Comparison of ENCODE assay signal across 14 mouse cellular contexts in genomic region chr6:6160645-6161426, GRCm38 (mm10). TPM values are rescaled to one million over a fixed set of nuclear protein-coding genes. Genes with fewer than 3 reads are reported as not detected.
A peak's percentile ranks its signal among the peaks of the same experiment; 100 is the strongest.
DNase-seq lines count a peak whose midpoint lies in the region; ATAC-seq and TF ChIP-seq lines count a peak whose summit lies in the region.
"Had no signal": no experiment of that assay in that cellular context is flagged by ENCODE, and none has a peak within 500 bp of the region (broad histone marks: within the 10 kb centered on the region; RNA-seq: fewer than 3 reads in every experiment).

No protein-coding gene starts in this region.

- no peak overlapping the region for H3K9ac ChIP-seq in kidney, embryonic 16.5 days (replicated peaks; ENCODE audit: low read length)
- no peak overlapping the region for H3K9ac ChIP-seq in stomach, postnatal 0 days (ENCODE audit: low read length)
- H3K9ac ChIP-seq in liver, postnatal 0 days (replicated peaks) = no peak overlapping the region
- H3K9ac ChIP-seq: forebrain, embryonic 13.5 days; liver, embryonic 14.5 days had no signal

- peak; percentile 43; the same call in 1 of the 2 replicates for ATAC-seq in cerebellum, adult (ENCODE audit: insufficient number of reproducible peaks, low FRiP score, low TSS enrichment)
- ATAC-seq in kidney, embryonic 16.5 days (ENCODE audit: low FRiP score, low TSS enrichment) = no peak
- ATAC-seq in stomach, postnatal 0 days (ENCODE audit: low FRiP score, low TSS enrichment) = no peak
- no peak for ATAC-seq in liver, postnatal 0 days
- ATAC-seq: forebrain, embryonic 13.5 days had no signal

- peaks cover 10% of the 10 kb centered on the region; the same call in 1 of the 2 replicates for H3K4me1 ChIP-seq in kidney, embryonic 16.5 days (ENCODE audit: insufficient read depth, low read length)
- H3K4me1 ChIP-seq in stomach, postnatal 0 days (replicated peaks; ENCODE audit: control insufficient read depth, insufficient read depth) = no peaks in the 10 kb centered on the region
- 0 out of 2 replicates have a peak, but pooled peaks cover 2% of the 10 kb centered on the region for H3K4me1 ChIP-seq in liver, postnatal 0 days (ENCODE audit: insufficient read depth)

- H3K27me3 ChIP-seq in kidney, embryonic 16.5 days (ENCODE audit: insufficient read depth, low read length) = no peaks in the 10 kb centered on the region
- no peaks in the 10 kb centered on the region for H3K27me3 ChIP-seq in stomach, postnatal 0 days (ENCODE audit: control insufficient read depth, insufficient read depth, low read length)
- no peaks in the 10 kb centered on the region for H3K27me3 ChIP-seq in liver, postnatal 0 days (ENCODE audit: insufficient read depth, low read length)

- TF ChIP-seq CTCF in stomach, postnatal 0 days (IDR thresholded peaks at IDR 0.05; ENCODE audit: low read depth) = no peak
- TF ChIP-seq CTCF in liver, postnatal 0 days (IDR thresholded peaks at IDR 0.05; ENCODE audit: low read depth) = no peak

- no peak overlapping the region for H3K4me2 ChIP-seq in kidney, embryonic 16.5 days (replicated peaks; ENCODE audit: low read depth, low read length)
- no peak overlapping the region for H3K4me2 ChIP-seq in stomach, postnatal 0 days (replicated peaks; ENCODE audit: low read depth)
- no peak overlapping the region for H3K4me2 ChIP-seq in liver, postnatal 0 days (ENCODE audit: low read depth, low read length)
- H3K4me2 ChIP-seq: forebrain, embryonic 13.5 days had no signal

- H3K4me3 ChIP-seq in kidney, embryonic 16.5 days (ENCODE audit: low read length) = no peak overlapping the region
- H3K4me3 ChIP-seq in stomach, postnatal 0 days (ENCODE audit: low read depth, low read length) = no peak overlapping the region
- H3K4me3 ChIP-seq in liver, postnatal 0 days (ENCODE audit: low read depth, low read length) = no peak overlapping the region
- H3K4me3 ChIP-seq: forebrain, embryonic 13.5 days; left cerebral cortex, adult 2 months; myocyte had no signal

- DNase-seq in cerebellum, postnatal 36 days = no peak
- DNase-seq in kidney, adult 11 months = peak; percentile 20
- DNase-seq in adipocyte (ENCODE audit: low spot score) = peak; percentile 74
- DNase-seq in kidney, adult 8-10 months = peak; percentile 23 to 29
- no peak for DNase-seq in stomach, postnatal 0 days (ENCODE audit: low spot score)
- no peak for DNase-seq in liver, postnatal 0 days
- DNase-seq: B cell, adult 2 months; thymus, adult 2 months had no signal

- no peak for TF ChIP-seq EP300 in stomach, postnatal 0 days (optimal IDR thresholded peaks at IDR 0.05)
- no peak for TF ChIP-seq EP300 in liver, postnatal 0 days (IDR thresholded peaks at IDR 0.05; ENCODE audit: low read depth)

- H3K36me3 ChIP-seq in kidney, embryonic 16.5 days (ENCODE audit: insufficient read depth, low read length) = no peaks in the 10 kb centered on the region
- no peaks in the 10 kb centered on the region for H3K36me3 ChIP-seq in stomach, postnatal 0 days (ENCODE audit: control insufficient read depth, insufficient read depth, low read length)
- H3K36me3 ChIP-seq in liver, postnatal 0 days (replicated peaks; ENCODE audit: insufficient read depth, low read length) = 0 out of 2 replicates have a peak, but pooled peaks cover 2% of the 10 kb centered on the region

- no peak overlapping the region for H3K27ac ChIP-seq in kidney, embryonic 16.5 days (ENCODE audit: low read length)
- H3K27ac ChIP-seq in stomach, postnatal 0 days (replicated peaks) = no peak overlapping the region
- no peak overlapping the region for H3K27ac ChIP-seq in liver, postnatal 0 days (ENCODE audit: low read depth)
- H3K27ac ChIP-seq: forebrain, embryonic 13.5 days; left cerebral cortex, adult 2 months; liver, embryonic 14.5 days had no signal

- WGBS in kidney, embryonic 16.5 days = 78% methylated on average over 7 of the region's 7 CpGs
- 73% methylated on average over 7 of the region's 7 CpGs for WGBS in stomach, postnatal 0 days
- 82% methylated on average over 7 of the region's 7 CpGs for WGBS in liver, postnatal 0 days (ENCODE audit: insufficient replicate concordance)

- H3K9me3 ChIP-seq in kidney, embryonic 16.5 days (ENCODE audit: low read length) = no peaks in the 10 kb centered on the region
- no peaks in the 10 kb centered on the region for H3K9me3 ChIP-seq in stomach, postnatal 0 days (ENCODE audit: control insufficient read depth, low read length)
- H3K9me3 ChIP-seq in liver, postnatal 0 days (ENCODE audit: low read length) = no peaks in the 10 kb centered on the region
- H3K9me3 ChIP-seq: forebrain, embryonic 13.5 days had no signal

RNA-seq across cellular contexts. Expression of gene Slc25a13, which starts 56.1 kb away (rescaled TPM):
- 48.4 and 48.8 TPM in 2 replicates for polyA plus RNA-seq in kidney, embryonic 16.5 days (2015; fragmentation: Nextera tagmentation; extraction: Ambion mirVana)
- 17.4 and 18.5 TPM in 2 replicates for polyA plus RNA-seq in stomach, postnatal 0 days (2015; fragmentation: Nextera tagmentation; extraction: Ambion mirVana)
- polyA plus RNA-seq in liver, postnatal 0 days (2015; fragmentation: Nextera tagmentation; extraction: Ambion mirVana) = 160 and 167 TPM in 2 replicates

Comparison
In these comparisons a context has a peak if more than half of its experiments do, and no peak if none do; other contexts are left out.
1. DNase-seq: peak in kidney, adult 11 months (single experiment), adipocyte (single experiment) and kidney, adult 8-10 months (2 of 2); none in cerebellum, postnatal 36 days (0 of 2), stomach, postnatal 0 days (single experiment) and liver, postnatal 0 days (single experiment).